ENCODE assay signal across 8 mouse cellular contexts in the genomic region with DNA sequence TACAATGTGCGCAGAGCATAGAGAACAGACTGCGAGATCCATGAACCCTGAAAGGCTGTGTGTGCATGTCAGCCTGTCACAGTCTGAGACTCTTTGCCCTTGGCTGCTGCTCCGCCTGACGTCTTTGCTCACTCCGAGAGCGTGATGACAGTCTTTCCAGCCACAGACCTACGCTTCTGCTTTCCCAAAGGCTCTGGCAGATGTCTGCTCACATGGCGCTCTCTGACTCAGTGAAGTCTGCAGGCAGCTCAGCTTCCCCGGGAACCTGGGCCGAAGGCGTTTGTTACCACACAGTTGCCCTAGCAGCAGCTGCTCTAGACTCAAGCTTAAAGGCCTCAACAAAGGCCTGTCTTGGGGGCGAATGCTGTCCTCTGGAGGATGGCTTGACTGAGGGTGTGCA. TPM values are rescaled to one million over a fixed set of nuclear protein-coding genes. Genes with fewer than 3 reads are reported as not detected.
DNase-seq lines count a peak whose midpoint lies in the region; ATAC-seq and TF ChIP-seq lines count a peak whose summit lies in the region.

No protein-coding gene starts in this region.

- 0 out of 2 replicates have a peak overlapping the region, but pooled peaks have one; percentile 15 for H3K9ac ChIP-seq in embryonic facial prominence, embryonic 14.5 days (ENCODE audit: low read depth, low read length)
- H3K9ac ChIP-seq in heart, embryonic 12.5 days, result peak overlapping the region; percentile 24; the same call in 1 of the 2 replicates
- H3K9ac ChIP-seq in midbrain, embryonic 11.5 days (ENCODE audit: low read length), result no peak overlapping the region

- no peak for TF ChIP-seq POLR2A in thymus, adult 2 months (IDR thresholded peaks at IDR 0.05; ENCODE audit: control insufficient read depth, extremely low read depth, insufficient read depth, low read length, poor library complexity)

- no peak for TF ChIP-seq CTCF in thymus, adult 2 months (IDR thresholded peaks at IDR 0.05; ENCODE audit: borderline replicate concordance, control insufficient read depth, extremely low read depth, insufficient read depth, low read length, poor library complexity)

- WGBS in thymus, adult 2 months, result 69% methylated on average over 12 of the region's 12 CpGs
- 37% methylated on average over 12 of the region's 12 CpGs for WGBS in embryonic facial prominence, embryonic 14.5 days
- WGBS in heart, embryonic 12.5 days, result 37% methylated on average over 12 of the region's 12 CpGs
- 63% methylated on average over 12 of the region's 12 CpGs for WGBS in midbrain, embryonic 11.5 days

- peak; percentile 23 for ATAC-seq in embryonic facial prominence, embryonic 14.5 days (ENCODE audit: low read depth)
- ATAC-seq in heart, embryonic 12.5 days (ENCODE audit: insufficient number of reproducible peaks, low FRiP score), result no peak
- ATAC-seq in midbrain, embryonic 11.5 days (ENCODE audit: low FRiP score), result no peak

- no peaks in the 10 kb centered on the region for H3K36me3 ChIP-seq in thymus, adult 2 months (ENCODE audit: control insufficient read depth, insufficient read depth, low read length)
- no peaks in the 10 kb centered on the region for H3K36me3 ChIP-seq in embryonic facial prominence, embryonic 14.5 days (ENCODE audit: control insufficient read depth, insufficient read depth, low read length)
- no peaks in the 10 kb centered on the region for H3K36me3 ChIP-seq in heart, embryonic 12.5 days
- H3K36me3 ChIP-seq in midbrain, embryonic 11.5 days (ENCODE audit: control insufficient read depth, insufficient read depth, low read length), result no peaks in the 10 kb centered on the region

- H3K4me1 ChIP-seq in thymus, adult 2 months (replicated peaks; ENCODE audit: control insufficient read depth, insufficient read depth, low read length), result peaks cover 4% of the 10 kb centered on the region; the same call in 1 of the 2 replicates
- peaks cover 20% of the 10 kb centered on the region for H3K4me1 ChIP-seq in embryonic facial prominence, embryonic 14.5 days (ENCODE audit: control insufficient read depth, insufficient read depth, low read length)
- H3K4me1 ChIP-seq in heart, embryonic 12.5 days (replicated peaks), result peaks cover 29% of the 10 kb centered on the region
- peaks cover 10% of the 10 kb centered on the region; the same call in 1 of the 2 replicates for H3K4me1 ChIP-seq in midbrain, embryonic 11.5 days (ENCODE audit: control insufficient read depth, insufficient read depth, low read length)

- no peaks in the 10 kb centered on the region for H3K27me3 ChIP-seq in thymus, adult 2 months (ENCODE audit: control insufficient read depth, insufficient read depth, low read length)
- H3K27me3 ChIP-seq in embryonic facial prominence, embryonic 14.5 days (replicated peaks; ENCODE audit: control insufficient read depth, insufficient read depth, low read length), result no peaks in the 10 kb centered on the region
- no peaks in the 10 kb centered on the region for H3K27me3 ChIP-seq in heart, embryonic 12.5 days (replicated peaks)
- no peaks in the 10 kb centered on the region for H3K27me3 ChIP-seq in midbrain, embryonic 11.5 days (ENCODE audit: control insufficient read depth, insufficient read depth, low read length)

- DNase-seq in thymus, adult 2 months, result no peak
- no peak for DNase-seq in thymus, postnatal 10 days (ENCODE audit: low spot score in 2 of 2)
- peak; percentile 82 for DNase-seq in embryonic facial prominence, embryonic 14.5 days (ENCODE audit: low spot score)
- peak; percentile 82 to 84 for DNase-seq in layer of hippocampus, postnatal 36 days
- DNase-seq in midbrain, embryonic 11.5 days (ENCODE audit: low spot score, missing footprints), result peak; percentile 79
- DNase-seq in kidney, postnatal 25 days, result no peak
- no peak for DNase-seq in urinary bladder, adult 18-20 months (ENCODE audit: low spot score in 2 of 2)

- no peak overlapping the region for H3K4me2 ChIP-seq in embryonic facial prominence, embryonic 14.5 days (ENCODE audit: low read depth, low read length)
- peak overlapping the region; percentile 23; the same call in 1 of the 2 replicates for H3K4me2 ChIP-seq in heart, embryonic 12.5 days
- H3K4me2 ChIP-seq in midbrain, embryonic 11.5 days, result no peak overlapping the region

- peak overlapping the region; percentile 56; the same call in 1 of the 2 replicates for H3K27ac ChIP-seq in thymus, adult 2 months (ENCODE audit: control insufficient read depth, insufficient read depth, low read length)
- peak overlapping the region; percentile 24 for H3K27ac ChIP-seq in embryonic facial prominence, embryonic 14.5 days (replicated peaks; ENCODE audit: low read depth, low read length)
- H3K27ac ChIP-seq in heart, embryonic 12.5 days (ENCODE audit: poor library complexity, severe bottlenecking), result 0 out of 2 replicates have a peak overlapping the region, but pooled peaks have one; percentile 19
- no peak overlapping the region for H3K27ac ChIP-seq in midbrain, embryonic 11.5 days (ENCODE audit: low read depth, low read length)

- no peaks in the 10 kb centered on the region for H3K9me3 ChIP-seq in embryonic facial prominence, embryonic 14.5 days (ENCODE audit: control insufficient read depth, low read length)
- no peaks in the 10 kb centered on the region for H3K9me3 ChIP-seq in heart, embryonic 12.5 days (replicated peaks)
- H3K9me3 ChIP-seq in midbrain, embryonic 11.5 days (ENCODE audit: control insufficient read depth, low read length), result no peaks in the 10 kb centered on the region

- no peak overlapping the region for H3K4me3 ChIP-seq in thymus, adult 2 months (ENCODE audit: control insufficient read depth, insufficient read depth, low read length)
- no peak overlapping the region for H3K4me3 ChIP-seq in embryonic facial prominence, embryonic 14.5 days (ENCODE audit: low read depth, low read length)
- H3K4me3 ChIP-seq in heart, embryonic 12.5 days, result no peak overlapping the region
- H3K4me3 ChIP-seq in midbrain, embryonic 11.5 days (ENCODE audit: low read depth, low read length), result no peak overlapping the region

RNA-seq across cellular contexts. Expression of a gene that starts 15.0 kb away (rescaled TPM):
- 10.5 and 13.2 TPM in 2 replicates for polyA plus RNA-seq in thymus, adult 2 months (2012; rRNA removed)
- 35.3 and 35.7 TPM in 2 replicates for polyA plus RNA-seq in embryonic facial prominence, embryonic 14.5 days (2014; fragmentation: Nextera tagmentation; extraction: Ambion mirVana)
- 27.3 and 27.8 TPM in 2 replicates for polyA plus RNA-seq in heart, embryonic 12.5 days (2016; fragmentation: Nextera tagmentation; extraction: Ambion mirVana)
- total RNA-seq in layer of hippocampus, postnatal 36 days (2021), result 10 to 100 TPM; 22.9 to 25.9 TPM
- polyA plus RNA-seq in midbrain, embryonic 11.5 days (2014; fragmentation: Nextera tagmentation; extraction: Ambion mirVana), result 23.7 and 25.7 TPM in 2 replicates

RNA-seq across cellular contexts. Expression of a gene that starts 34.4 kb away (rescaled TPM):
- polyA plus RNA-seq in thymus, adult 2 months (2012; rRNA removed), result 3.4 and 3.5 TPM in 2 replicates
- 0.18 and 0.60 TPM in 2 replicates for polyA plus RNA-seq in embryonic facial prominence, embryonic 14.5 days (2014; fragmentation: Nextera tagmentation; extraction: Ambion mirVana)
- 0.04 TPM in 1 of 2 replicates, not detected in the other for polyA plus RNA-seq in heart, embryonic 12.5 days (2016; fragmentation: Nextera tagmentation; extraction: Ambion mirVana)
- under 1 TPM in 1 of 2 experiments, not detected in 1; 0.13 TPM for total RNA-seq in layer of hippocampus, postnatal 36 days (2021)
- 0.11 TPM in 1 of 2 replicates, not detected in the other for polyA plus RNA-seq in midbrain, embryonic 11.5 days (2014; fragmentation: Nextera tagmentation; extraction: Ambion mirVana)

RNA-seq across cellular contexts. Expression of a gene that starts 56.2 kb away (rescaled TPM):
- polyA plus RNA-seq in thymus, adult 2 months (2012; rRNA removed), result 141 and 181 TPM in 2 replicates
- 57.8 and 58.1 TPM in 2 replicates for polyA plus RNA-seq in embryonic facial prominence, embryonic 14.5 days (2014; fragmentation: Nextera tagmentation; extraction: Ambion mirVana)
- polyA plus RNA-seq in heart, embryonic 12.5 days (2016; fragmentation: Nextera tagmentation; extraction: Ambion mirVana), result 64.7 and 72.6 TPM in 2 replicates
- total RNA-seq in layer of hippocampus, postnatal 36 days (2021), result 10 to 100 TPM; 46.7 to 51.9 TPM
- 61.1 and 74.3 TPM in 2 replicates for polyA plus RNA-seq in midbrain, embryonic 11.5 days (2014; fragmentation: Nextera tagmentation; extraction: Ambion mirVana)

Comparison
In these comparisons a context has a peak if more than half of its experiments do, and no peak if none do; other contexts are left out.
1. DNase-seq: peak in embryonic facial prominence, embryonic 14.5 days (single experiment), layer of hippocampus, postnatal 36 days (2 of 2) and midbrain, embryonic 11.5 days (single experiment); none in thymus, adult 2 months (single experiment), thymus, postnatal 10 days (0 of 2), kidney, postnatal 25 days (0 of 2) and urinary bladder, adult 18-20 months (0 of 2).